Mouse (Mus musculus) heart, adult 18-20 months (tissue): Measurements from ENCODE around the gene Cbl. TPM values are rescaled to one million over a fixed set of nuclear protein-coding genes. Genes with fewer than 3 reads are reported as not detected.
A peak's percentile ranks its signal among the peaks of the same experiment; 100 is the strongest.
"Not testable (repeated sequence)": the region's sequence is repeated elsewhere in the genome, so short reads cannot be mapped to it uniquely, and the experiment has no call there.

ENCODE experiments used
- DNase-seq, 2 experiments: peaks; one replicate each; pipeline ENCODE4 v3.0.0; 2021 to 2022; ENCODE audit warnings: mixed read lengths in 1 of 2
- total RNA-seq, 2 experiments: library from RNA; stranded (reverse); gene quantifications; 2 replicates each; pipeline ENCODE4 v1.2.3; 2021

Gene Cbl
- total RNA-seq, 2 experiments from 2014 or later = 18.0 to 18.5 TPM

GRCm38 (mm10) chr9:44130581-44131275, 103.1 kb downstream of the Cbl start:
- peak; percentile 51 to 55 for DNase-seq

DNA sequence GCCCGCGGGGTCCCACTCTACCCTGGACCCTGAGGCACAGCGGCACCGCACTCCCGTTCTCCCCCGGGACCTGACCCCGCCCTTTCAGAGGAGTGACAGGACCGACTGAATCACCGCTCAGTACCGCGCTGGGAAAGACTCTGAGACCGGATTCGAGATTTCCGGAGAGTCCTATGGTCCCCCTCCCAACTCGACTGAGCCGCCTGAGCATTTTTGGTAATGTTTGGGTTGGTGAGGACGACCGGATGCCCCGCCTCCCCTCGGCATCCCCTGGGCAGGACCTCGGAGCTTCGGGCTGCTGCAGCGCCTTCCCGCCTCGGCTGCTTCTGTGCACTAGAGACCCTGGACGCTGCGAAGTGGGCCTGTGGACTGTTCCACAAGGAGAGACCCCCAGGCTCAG, 103.8 kb downstream of the Cbl start:
- peak; percentile 90 to 95 for DNase-seq

DNA sequence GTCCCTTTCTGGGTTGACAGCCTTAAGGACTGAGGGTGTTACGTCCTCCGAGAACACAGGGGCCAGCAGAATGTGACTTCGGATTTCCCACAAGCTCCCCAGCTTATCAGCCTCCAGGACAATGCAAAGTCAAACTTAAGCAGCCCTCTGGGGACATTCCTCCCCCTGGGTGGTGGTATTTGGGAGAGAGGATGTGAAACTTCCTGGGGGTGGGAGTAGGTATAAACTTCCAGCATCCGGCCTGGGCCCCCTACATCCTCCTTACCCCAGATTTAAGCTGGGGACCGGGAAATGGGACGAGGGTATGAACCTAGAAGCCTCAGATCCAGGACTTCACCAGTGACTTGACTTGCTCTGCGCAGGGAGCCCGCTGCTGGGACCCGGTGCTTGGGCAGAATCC, 104.2 kb downstream of the Cbl start:
- DNase-seq = no peak

- peak; percentile 44 to 57 for DNase-seq
These were observed 106.5 kb downstream of the Cbl start for GRCm38 (mm10) chr9:44127351-44127801.

DNA sequence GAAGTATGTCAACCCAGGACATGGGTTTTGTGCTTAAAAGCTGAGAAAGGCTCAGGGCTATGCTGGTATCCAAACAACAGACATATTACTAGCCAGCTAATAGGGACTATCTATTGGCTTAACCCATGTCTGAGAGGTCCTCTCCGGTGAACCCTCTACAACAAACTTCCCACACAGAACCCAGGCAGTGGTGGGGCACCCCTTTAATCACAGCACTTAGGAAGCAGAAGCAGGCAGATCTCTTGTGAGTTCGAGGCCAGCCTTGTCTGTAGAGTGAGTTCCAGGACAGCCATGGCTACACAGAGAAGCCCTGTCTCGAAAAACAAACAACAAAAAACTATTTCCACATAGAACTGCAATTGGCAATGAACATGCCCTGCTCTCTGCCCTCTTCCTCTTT, 107.1 kb downstream of the Cbl start:
- no peak for DNase-seq

DNA sequence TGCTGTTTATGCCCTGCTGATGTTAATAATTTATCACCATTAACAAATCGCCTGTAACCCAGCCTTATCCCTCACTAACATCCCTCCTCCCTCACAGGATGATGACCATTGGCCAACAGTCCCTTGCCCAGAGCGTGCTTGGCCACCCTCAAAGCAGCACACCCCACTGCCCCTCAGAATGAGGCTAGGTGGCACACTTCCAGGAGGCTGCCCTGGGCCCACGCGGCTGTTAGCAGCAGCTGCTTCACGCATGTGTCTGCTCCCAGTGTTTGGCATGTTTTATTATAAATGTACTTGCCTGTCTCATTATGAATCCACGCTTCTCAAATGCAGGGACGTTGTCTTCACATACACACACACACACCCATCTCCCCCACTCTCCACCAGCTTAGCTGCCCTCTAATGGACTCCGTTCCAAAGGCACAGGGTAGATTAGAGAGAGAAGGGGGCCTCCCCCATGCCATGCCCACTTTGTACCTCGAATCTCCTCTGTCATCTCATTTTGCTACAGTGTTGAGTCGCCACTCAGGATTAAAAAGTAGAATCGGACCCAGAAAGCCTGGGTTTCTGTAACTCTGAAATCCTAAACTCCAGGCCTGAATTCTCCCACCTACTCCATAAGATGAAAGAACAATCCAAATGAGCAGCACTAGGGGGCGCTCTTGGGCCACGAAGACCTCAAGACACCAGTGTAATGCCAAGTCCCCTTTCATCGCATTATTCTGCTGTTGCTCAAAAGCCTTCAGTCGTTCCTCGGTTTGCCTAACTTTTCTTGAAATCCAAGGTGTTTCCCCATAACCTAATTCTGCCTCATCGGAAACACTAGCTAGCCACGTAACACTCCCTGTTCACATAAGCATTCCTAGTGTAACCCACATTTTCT, 108.1 kb downstream of the Cbl start:
- peak; percentile 87 to 93 for DNase-seq

GRCm38 (mm10) chr9:44125026-44125425, 108.8 kb downstream of the Cbl start:
- DNase-seq = no peak

GRCm38 (mm10) chr9:44124317-44124716, 109.5 kb downstream of the Cbl start:
- DNase-seq = no peak

GRCm38 (mm10) chr9:44119948-44120465, 113.8 kb downstream of the Cbl start:
- no peak for DNase-seq

DNA sequence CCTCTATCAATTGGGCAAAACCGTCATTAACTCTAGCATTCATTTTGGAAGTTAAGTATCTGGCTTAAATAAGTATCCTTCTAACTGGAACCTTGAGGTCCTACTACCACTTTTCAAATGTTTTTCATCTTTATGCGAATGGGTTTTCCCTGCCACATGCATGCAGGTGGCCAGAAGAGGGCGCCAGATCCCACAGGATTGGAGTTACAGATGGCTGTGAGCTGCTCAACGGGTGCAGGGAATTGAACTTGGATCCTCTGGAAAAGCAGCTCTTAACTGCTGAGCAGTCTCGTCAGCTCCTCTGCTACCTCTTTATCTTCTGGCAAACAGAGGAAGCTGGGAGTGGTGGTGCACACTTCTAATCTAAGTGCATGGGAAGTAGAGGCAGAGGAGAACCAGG, 114.8 kb downstream of the Cbl start:
- DNase-seq = peak in 1 of 2 experiments; percentile 56

- no peak for DNase-seq
These were observed 117.7 kb downstream of the Cbl start for GRCm38 (mm10) chr9:44116182-44116581.

DNA sequence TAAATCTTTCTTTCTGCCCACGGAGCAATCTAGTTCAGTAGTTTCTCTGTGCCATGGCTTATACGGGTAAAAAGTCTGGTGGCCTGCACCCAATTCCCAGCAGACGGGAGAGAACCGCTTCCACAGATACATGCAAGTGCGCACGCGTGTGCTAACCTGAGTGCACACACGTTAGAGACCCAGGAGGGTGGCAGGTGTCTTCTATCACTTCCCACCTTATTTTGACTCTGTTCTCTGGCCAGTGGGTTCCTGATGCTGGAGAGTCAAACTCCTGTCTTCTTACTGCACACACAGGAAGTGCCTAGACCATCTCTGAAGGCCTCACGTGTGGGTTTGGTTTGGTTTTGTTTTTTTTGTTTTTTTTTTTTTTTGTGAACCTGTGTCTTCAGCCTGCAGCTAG, 118.2 kb downstream of the Cbl start:
- no peak for DNase-seq

GRCm38 (mm10) chr9:44114453-44114852, 119.4 kb downstream of the Cbl start:
- no peak for DNase-seq

DNA sequence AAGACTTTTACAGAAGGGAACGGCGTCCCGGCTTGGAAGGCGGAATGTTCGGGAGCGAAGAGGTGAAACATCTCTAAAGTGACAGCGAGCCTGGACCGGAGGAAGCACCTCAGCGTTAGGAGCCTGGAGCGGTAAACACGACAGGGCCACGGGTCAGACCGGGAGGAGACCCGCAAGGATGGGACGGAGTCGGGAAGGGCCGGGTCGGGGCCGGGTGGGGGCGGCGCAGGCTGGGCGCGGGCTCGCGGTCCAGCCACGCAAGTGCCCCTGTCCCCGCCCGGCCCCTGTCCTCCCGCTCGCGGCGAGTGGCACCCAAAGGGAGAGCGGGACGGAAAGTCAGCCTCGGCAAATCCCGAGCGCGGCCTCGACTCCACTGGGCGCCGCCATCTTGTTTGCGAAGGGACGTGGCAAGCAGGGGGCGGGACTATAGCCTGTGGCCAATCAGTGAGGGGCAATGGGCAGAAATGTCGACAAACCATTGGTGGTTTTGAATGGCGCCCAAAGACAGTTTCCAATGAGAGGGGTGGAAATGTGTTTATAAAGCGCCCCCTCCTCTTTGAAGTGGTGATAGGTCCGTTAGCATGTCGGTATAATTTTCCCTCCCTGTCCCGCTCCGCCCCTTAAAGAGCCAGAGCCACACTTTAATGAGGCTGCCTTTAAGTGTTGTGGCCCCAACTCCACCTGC, 120.6 kb downstream of the Cbl start, which contains the start of the genes Gm49380 and Rnf26:
Gm49380 (minus strand) TSS at position 396 of the 685 bp plus-strand sequence.
Rnf26 (minus strand) TSS at position 413 of the 685 bp plus-strand sequence.
- peak; percentile 98 to 99 for DNase-seq

DNA sequence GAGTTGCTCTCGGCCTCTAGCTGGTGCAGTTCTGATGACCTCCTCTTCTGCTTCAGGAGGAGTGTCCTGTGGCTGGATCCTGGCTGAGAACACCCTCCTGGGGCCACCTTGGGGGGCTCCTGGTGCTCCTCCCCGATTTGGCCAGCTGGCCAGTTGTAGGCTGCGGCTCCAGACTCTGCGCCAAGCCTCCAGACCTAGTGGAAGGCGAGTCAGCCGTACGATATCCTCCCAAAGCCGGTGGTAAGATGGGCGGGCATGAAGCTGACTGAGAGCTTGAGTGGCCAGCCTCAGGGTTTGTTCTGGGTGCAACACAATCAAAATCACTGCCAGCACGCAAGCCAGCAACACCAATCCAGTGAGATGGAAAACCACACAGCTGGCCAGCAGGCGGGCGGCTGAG, 121.9 kb downstream of the Cbl start:
- DNase-seq = not testable (repeated sequence)

GRCm38 (mm10) chr9:44109360-44110095, 124.3 kb downstream of the Cbl start:
- peak; percentile 70 to 90 for DNase-seq

DNA sequence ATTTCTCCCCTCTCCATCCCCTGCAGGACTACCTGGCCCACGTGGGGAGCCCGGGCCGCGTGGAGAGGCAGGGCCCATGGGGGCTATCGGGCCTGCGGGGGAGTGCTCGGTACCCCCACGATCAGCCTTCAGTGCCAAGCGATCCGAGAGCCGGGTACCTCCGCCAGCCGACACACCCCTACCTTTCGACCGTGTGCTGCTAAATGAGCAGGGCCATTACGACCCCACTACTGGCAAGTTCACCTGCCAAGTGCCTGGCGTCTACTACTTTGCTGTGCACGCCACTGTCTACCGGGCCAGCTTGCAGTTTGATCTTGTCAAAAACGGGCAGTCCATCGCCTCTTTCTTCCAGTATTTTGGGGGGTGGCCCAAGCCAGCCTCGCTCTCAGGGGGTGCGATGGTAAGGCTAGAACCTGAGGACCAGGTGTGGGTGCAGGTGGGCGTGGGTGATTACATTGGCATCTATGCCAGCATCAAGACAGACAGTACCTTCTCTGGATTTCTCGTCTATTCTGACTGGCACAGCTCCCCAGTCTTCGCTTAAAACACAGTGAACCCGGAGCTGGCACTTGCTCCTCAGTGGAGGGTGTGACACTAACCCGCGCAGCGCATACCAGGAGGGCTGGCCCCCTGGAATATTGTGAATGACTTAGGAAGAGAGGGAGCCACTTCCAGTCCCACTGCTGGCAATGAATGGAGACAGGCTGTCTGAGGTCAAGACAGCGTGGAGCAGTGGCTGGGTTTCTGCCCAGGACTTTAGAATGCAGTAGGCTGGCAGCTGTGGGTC, 125.4 kb downstream of the Cbl start:
- DNase-seq = no peak

DNA sequence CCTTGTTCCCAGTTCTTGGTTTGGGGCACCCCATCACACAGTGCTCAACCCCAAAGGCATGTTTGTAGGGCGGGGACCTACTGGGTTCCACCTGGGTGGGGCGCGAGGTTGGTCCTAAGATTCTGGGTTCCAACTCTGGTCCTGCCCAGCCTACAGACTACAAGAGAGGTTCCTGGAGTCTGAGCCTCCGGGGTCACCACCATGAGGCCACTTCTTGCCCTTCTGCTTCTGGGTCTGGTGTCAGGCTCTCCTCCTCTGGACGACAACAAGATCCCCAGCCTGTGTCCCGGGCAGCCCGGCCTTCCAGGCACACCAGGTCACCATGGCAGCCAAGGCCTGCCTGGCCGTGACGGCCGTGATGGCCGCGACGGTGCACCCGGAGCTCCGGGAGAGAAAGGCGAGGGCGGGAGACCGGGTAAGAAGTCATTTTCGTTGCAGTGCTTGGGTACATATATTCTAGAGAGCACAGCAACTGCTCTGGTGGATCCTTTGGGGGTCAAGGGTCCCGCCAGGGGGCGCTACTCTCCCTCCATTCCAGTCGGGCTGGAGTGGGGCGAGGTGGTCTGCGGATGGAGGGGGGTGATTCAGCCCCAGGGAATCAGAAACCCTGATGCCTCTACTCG, 126.2 kb downstream of the Cbl start:
- peak in 1 of 2 experiments; percentile 70 for DNase-seq

- DNase-seq = peak; percentile 94 to 95
These were observed 126.7 kb downstream of the Cbl start, which contains the start of gene C1qtnf5 for GRCm38 (mm10) chr9:44107110-44107509. TSS of gene C1qtnf5 (plus strand) at chr9:44107245.

DNA sequence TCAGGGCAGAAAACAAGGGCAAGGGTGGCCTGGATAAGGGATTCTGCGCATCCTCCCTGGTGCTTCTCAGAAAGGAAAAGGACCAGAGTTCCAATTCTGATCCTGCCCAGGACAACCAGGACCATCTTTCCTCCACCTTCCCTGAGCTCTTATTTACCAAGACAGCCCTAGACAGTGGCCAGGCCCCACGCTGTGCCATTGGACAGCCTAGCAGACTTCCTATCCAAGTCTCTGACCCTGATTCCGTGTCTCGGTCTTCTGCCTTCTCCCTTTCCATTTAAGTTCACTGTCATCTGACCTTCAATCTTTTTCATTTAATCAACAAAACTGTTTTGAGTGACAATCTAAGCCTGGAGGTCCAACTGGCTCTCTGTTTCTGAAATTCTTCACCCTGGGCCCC, 127.3 kb downstream of the Cbl start:
- DNase-seq = no peak
